Mouse (Mus musculus): ENCODE measurements around the gene Cuta.

- no peak for TF ChIP-seq MYOG (IDR thresholded peaks at IDR 0.05; ENCODE audit: control insufficient read depth, extremely low read depth, insufficient read length)
- TF ChIP-seq CTCF (IDR thresholded peaks at IDR 0.05; ENCODE audit: control insufficient read depth, insufficient read depth, insufficient read length), result no peak
- no peak for TF ChIP-seq CEBPB (IDR thresholded peaks at IDR 0.05; ENCODE audit: low read depth)
- TF ChIP-seq USF1 (IDR thresholded peaks at IDR 0.05; ENCODE audit: low read depth), result no peak
- no peak for TF ChIP-seq MAX (IDR thresholded peaks at IDR 0.05)
Observed at GRCm38 (mm10) chr17:26972703-26973574, 33.6 kb upstream of the Cuta start, which contains the start of gene Zbtb9.
